Mouse (Mus musculus) ovary, adult 10 weeks (tissue): ENCODE data around the gene Rinl. TPM values are rescaled to one million over a fixed set of nuclear protein-coding genes. Genes with fewer than 3 reads are reported as not detected.

Experiments
- polyA plus RNA-seq: library from polyadenylated mRNA; stranded (reverse); fragments of 350-450 nt; fragmentation: Illumina TruSeq; extraction: RNeasy Lipid Tissue Mini Kit (QIAGEN cat#74804); gene quantifications from one replicate; pipeline ENCODE4 v1.2.3, GENCODE M21; 2014

The Rinl gene
- 1.2 TPM for polyA plus RNA-seq

DNA sequence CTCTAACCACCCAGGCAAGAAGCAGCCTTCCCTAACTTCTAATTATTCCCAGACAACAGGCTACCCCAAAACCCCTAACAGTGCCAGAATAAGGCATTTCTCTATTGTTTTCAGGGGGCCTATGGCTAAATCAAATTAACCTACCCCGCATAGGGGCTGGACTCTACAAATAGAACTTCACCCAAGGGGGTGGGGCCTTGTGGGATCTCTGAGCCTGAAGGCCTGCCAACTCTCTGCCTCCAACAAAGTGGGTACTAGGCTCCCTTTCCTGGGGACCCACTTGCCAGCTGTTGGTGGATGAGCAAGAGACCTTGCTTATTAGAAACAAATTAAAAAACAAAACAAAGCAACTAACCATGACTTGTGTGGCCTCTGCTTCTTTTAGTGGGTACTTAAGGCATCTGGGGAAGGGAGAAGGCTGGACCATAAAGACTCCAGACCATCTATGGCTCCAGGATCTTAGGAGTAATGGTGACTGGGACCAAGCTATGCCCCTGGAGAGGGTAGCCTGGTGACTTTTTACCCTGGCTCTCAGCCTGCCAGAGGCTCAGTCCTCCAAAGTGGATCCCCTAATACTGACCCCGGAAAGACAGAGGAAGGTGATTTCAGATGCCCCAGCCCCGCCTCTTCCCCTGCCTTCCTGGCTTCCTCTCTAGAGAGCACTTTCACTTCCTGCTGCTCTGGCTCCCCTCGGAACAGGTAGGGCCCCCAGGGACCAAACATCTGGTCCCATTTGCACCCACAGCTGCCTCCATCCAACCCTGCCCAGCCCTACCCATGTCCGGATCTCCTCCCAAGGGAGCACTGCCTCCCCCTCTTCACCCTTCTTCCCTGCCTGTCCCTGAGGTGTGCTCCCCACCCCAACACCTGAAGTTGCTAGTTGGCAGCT lies at the start of gene Rinl:
Rinl (plus strand) TSS at position 663 of the 889 bp plus-strand sequence.

GRCm38 (mm10) chr7:28741709-28742438 lies 46.9 kb upstream of the Rinl start, which contains the start of the genes Mrps12 and Sars2:
Gene Mrps12 (minus strand): TSS chr7:28741820.
Gene Sars2 (plus strand): TSS chr7:28741992.

GRCm38 (mm10) chr7:28756079-28756478 lies 32.7 kb upstream of the Rinl start, which contains the start of gene Ccer2:
Gene Ccer2 (plus strand): TSS chr7:28756174.

DNA sequence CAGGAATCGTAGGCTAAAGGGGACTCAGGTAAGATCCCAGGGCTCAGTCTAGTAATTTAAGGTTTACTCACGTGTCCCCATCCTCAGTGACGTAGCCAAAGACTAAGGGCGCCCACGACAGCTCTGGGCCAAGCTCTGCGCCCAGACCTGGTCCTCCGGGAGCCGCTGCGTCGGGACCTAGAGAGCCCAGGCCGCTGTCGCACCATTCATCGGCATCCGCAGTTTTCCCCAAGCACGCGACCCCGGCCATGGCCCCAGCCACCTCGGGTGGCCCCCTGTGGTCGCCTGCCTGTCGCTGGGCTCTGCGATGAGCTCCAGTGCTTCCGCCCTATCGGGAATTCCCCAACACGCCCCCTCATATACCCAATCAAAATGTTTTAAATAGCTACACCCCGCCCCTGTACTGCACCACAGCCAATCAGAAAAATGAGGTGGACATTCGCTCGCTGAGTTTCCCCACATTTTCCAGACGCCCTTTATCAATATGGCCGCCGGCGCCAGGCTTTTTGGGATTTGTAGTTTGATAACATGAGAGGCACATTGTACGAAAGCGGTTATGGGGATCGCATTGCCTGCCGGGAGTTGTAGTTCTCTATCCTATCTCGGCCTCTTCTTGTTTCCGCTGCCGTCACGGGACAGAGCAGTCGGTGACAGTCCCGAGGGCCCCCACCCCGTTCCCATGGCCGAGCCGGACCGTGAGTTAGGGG lies 22.4 kb upstream of the Rinl start, which contains the start of gene Sirt2:
Sirt2 (plus strand) TSS at position 563 of the 707 bp plus-strand sequence.

DNA sequence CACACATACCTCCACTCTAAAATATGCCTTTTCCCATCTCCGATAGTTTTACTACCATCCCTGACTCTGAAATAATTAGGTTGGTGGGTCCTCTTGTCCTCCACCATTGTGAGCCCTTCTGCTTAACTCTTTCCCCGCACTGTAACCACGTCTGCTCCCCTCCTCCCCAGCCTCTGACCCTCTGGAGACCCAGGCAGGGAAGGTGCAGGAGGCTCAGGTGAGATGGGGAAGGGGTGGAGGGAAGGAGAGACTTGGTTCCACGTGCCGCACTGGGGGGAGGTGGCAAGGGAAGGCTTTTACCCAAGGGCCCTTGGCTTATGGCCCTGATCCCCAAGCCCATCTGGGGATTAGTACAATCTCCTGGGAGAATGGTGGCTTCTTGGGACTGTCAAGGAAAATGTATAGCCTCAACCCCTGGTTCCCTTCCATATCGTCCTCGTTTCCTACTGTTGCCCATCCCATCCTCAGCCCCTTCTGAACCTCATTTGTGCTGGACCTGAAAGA lies 21.3 kb upstream of the Rinl start, which contains the start of gene Nfkbib:
Nfkbib (minus strand) TSS at position 51 of the 504 bp plus-strand sequence.

GRCm38 (mm10) chr7:28808221-28808941 lies 19.6 kb downstream of the Rinl start, which contains the start of gene Hnrnpl:
Gene Hnrnpl (plus strand): TSS chr7:28808541.

DNA sequence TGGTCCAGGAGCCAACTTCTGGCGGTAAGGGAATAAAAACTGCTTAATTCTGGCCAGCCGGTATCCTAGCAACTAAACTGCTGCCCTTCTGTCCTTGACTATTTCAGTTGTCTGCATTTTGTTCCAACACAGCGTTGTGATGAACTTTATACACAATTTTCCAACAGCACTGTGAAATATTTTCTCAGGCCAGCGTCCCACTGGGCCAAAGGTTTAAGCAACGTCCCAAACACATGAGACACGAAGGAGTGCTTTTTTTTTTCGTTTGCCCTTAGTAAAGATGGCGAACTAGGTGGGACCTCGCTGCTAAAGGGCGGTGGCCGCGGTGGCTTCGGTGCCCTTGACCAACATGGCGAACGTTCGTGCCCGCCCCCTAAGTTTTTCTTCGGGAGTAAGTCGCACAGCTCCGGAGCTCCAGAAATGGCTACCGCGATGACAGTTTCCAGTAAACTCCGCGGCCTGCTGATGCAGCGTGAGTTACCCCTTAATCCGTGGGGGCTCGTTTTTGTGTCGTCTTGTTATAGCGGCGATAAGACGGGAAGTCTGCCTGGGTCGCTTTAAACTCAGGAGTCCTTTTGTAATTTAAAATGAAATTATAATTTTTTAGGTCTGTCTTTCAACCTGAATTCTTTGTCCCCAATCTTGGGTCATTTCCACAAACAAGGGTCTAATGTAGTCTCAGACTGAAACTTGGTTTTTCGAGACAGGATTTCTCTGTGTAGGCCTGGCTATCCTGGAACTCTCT lies 36.3 kb downstream of the Rinl start, which contains the start of gene Ech1:
Ech1 (plus strand) TSS at position 277 of the 745 bp plus-strand sequence.

GRCm38 (mm10) chr7:28833723-28834347 lies 45.1 kb downstream of the Rinl start, which contains the start of gene Lgals4:
Gene Lgals4 (plus strand): TSS chr7:28833854.

Other genes with a start within 250 kb of the Rinl start
- gene Sycn, start 248.1 kb upstream of the Rinl start, polyA plus RNA-seq = not detected
- gene Nccrp1, start 241.7 kb upstream of the Rinl start, polyA plus RNA-seq = not detected
- 23.7 TPM for gene Samd4b, start 190.8 kb upstream of the Rinl start, polyA plus RNA-seq
- 0.94 TPM for gene Pak4, start 190.8 kb upstream of the Rinl start, polyA plus RNA-seq
- not detected for gene Acp7, start 157.6 kb upstream of the Rinl start, polyA plus RNA-seq
- 0.51 TPM for gene Fbxo27, start 96.1 kb upstream of the Rinl start, polyA plus RNA-seq
- gene Fbxo17, start 72.2 kb upstream of the Rinl start, polyA plus RNA-seq = 1.2 TPM
- gene Mrps12, start 47.1 kb upstream of the Rinl start, polyA plus RNA-seq = 19.0 TPM
- gene Sars2, start 47.0 kb upstream of the Rinl start, polyA plus RNA-seq = not detected
- gene Ccer2, start 32.8 kb upstream of the Rinl start, polyA plus RNA-seq = not detected
- gene Sirt2, start 22.2 kb upstream of the Rinl start, polyA plus RNA-seq = 15.0 TPM
- not detected for gene Nfkbib, start 21.5 kb upstream of the Rinl start, polyA plus RNA-seq
- gene Hnrnpl, start 19.6 kb downstream of the Rinl start, polyA plus RNA-seq = 395 TPM
- 9.2 TPM for gene Ech1, start 36.2 kb downstream of the Rinl start, polyA plus RNA-seq
- not detected for gene Lgals4, start 44.9 kb downstream of the Rinl start, polyA plus RNA-seq
- gene Lgals7, start 74.9 kb downstream of the Rinl start, polyA plus RNA-seq = not detected
- gene Capn12, start 92.5 kb downstream of the Rinl start, polyA plus RNA-seq = not detected
- 33.7 TPM for gene Actn4, start 173.4 kb downstream of the Rinl start, polyA plus RNA-seq
- 2.1 TPM for gene Eif3k, start 192.9 kb downstream of the Rinl start, polyA plus RNA-seq
- gene Map4k1, start 193.1 kb downstream of the Rinl start, polyA plus RNA-seq = not detected